Mouse (Mus musculus) bone marrow macrophage, adult 2 months (primary cell): ENCODE results near the gene Olfr1183. TPM values are rescaled to one million over a fixed set of nuclear protein-coding genes. Genes with fewer than 3 reads are reported as not detected.
"Not testable (repeated sequence)": the region's sequence is repeated elsewhere in the genome, so short reads cannot be mapped to it uniquely, and the experiment has no call there.

Experiments
- H3K27ac ChIP-seq: 2 replicates; pipeline ENCODE4 v1.5.1; 2012; ENCODE audit warnings: low read depth, low read length; ENCODE audit not compliant: insufficient read depth
- H3K4me1 ChIP-seq: 2 replicates; pipeline ENCODE4 v1.6.1; 2012; ENCODE audit warnings: low read length; ENCODE audit not compliant: control insufficient read depth, insufficient read depth
- H3K4me3 ChIP-seq: 2 replicates; pipeline ENCODE4 v1.5.1; 2012; ENCODE audit warnings: mild to moderate bottlenecking, low read length, moderate library complexity; ENCODE audit not compliant: insufficient read depth
- CTCF ChIP-seq: IDR thresholded peaks from 2 replicates; pipeline ENCODE4 v1.5.1; 2012; ENCODE audit warnings: low read depth, mild to moderate bottlenecking, low read length, moderate library complexity
- POLR2A ChIP-seq: IDR thresholded peaks from 2 replicates; pipeline ENCODE4 v1.6.1; 2012; ENCODE audit warnings: mild to moderate bottlenecking, low read depth, low read length, borderline replicate concordance
- polyA plus RNA-seq: library from polyadenylated mRNA; stranded (reverse); fragments of >200 nt; gene quantifications from 2 replicates; pipeline ENCODE4 v1.2.4, GENCODE M21; 2012; ENCODE audit not compliant: missing spikeins, insufficient read depth, insufficient read length

Gene Olfr1183
- polyA plus RNA-seq = 0.07 and 0.13 TPM in 2 replicates

DNA sequence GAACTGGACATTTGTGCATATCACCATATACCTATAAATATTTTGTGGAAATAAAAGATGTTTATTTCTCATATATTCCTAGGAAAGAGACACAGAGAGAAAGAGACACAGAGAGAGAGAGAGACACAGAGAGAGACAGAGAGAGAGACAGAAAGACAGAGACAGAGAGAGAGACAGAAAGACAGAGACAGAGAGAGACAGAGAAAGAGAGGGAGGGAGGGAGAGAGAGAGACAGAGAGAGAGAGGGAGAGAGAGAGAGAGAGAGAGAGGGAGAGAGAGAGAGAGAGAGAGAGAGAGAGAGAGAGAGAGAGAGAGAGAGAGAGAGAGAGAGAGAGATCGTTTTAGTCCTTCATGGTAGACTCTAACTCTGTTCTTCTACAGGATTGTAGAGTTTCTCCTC is at the start of gene Olfr1183:
TSS of gene Olfr1183 (plus strand) at position 301 of the 400 bp plus-strand sequence.
- not testable (repeated sequence) for H3K4me3 ChIP-seq, H3K27ac ChIP-seq, H3K4me1 ChIP-seq

DNA sequence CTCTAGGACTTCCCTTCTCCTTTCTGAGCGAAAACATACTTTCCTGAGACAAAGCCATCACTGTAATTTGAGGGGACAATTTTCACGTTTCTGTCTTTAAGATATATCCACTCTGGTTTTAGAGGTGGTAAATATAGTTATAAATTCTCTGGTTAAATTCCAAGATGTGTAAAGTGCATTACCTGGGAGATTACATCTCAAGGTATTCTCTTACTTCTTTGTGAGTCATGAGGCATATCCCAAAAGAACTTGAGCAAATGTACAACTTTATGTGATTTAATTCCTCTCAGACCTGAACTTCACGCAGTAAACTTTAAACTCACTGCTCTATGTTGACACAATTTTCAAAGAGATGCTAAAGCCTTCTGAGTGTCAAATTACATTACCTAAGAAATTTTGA is 48.3 kb upstream of the Olfr1183 start, which contains the start of gene Olfr1179:
TSS of gene Olfr1179 (minus strand) at position 101 of the 400 bp plus-strand sequence.
- Histone ChIP-seq H3K27ac (no peak within 1 kb of the TSS), H3K4me1 (no peaks in the 10 kb centered on the region), H3K4me3 (no peak within 1 kb of the TSS)
- TF ChIP-seq POLR2A (no peak), CTCF (no peak)

DNA sequence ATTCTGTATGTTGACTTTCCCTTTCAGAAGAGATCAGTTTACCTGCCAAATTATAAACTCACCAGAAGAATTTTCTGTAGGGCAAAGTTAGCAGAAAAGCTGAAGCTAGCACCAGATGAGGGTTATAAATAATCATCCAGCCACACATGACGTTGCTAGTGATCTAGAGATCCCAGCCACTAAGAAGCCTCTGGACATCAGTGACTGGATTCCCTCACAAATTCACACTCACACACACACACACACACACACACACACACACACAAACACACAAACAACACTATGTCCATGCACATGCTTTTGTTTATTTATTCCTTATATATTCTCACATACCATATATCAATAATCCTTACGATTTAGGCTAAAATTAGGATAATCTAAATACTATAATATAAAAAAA is 35.6 kb upstream of the Olfr1183 start, which contains the start of gene Olfr1180:
TSS of gene Olfr1180 (minus strand) at position 101 of the 400 bp plus-strand sequence.
- H3K4me3 ChIP-seq = no peak within 1 kb of the TSS
- no peak within 1 kb of the TSS for H3K27ac ChIP-seq
- TF ChIP-seq CTCF = no peak
- TF ChIP-seq POLR2A = no peak
- H3K4me1 ChIP-seq = no peaks in the 10 kb centered on the region

DNA sequence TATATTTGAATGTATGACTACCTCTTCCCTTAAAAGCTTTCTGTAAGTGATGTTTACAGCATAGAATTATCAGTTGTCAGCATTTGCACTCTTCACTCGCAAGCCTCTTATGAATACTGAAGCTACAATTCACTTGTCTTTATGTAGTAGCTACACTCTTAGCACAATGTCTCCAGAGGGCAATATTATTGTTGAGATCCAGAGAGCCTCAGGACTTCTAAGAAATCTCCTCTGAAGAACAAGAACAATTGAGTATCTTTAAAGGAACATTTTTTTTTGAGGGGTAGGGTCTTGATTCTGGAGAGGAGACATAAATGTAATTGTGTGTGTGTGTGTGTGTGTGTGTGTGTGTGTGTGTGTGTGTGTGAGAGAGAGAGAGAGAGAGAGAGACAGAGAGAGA is 28.6 kb upstream of the Olfr1183 start, which contains the start of gene Olfr1181:
TSS of gene Olfr1181 (minus strand) at position 101 of the 400 bp plus-strand sequence.
- TF ChIP-seq POLR2A (no peak), CTCF (no peak)
- Histone ChIP-seq H3K27ac (no peak within 1 kb of the TSS), H3K4me3 (no peak within 1 kb of the TSS), H3K4me1 (no peaks in the 10 kb centered on the region)

DNA sequence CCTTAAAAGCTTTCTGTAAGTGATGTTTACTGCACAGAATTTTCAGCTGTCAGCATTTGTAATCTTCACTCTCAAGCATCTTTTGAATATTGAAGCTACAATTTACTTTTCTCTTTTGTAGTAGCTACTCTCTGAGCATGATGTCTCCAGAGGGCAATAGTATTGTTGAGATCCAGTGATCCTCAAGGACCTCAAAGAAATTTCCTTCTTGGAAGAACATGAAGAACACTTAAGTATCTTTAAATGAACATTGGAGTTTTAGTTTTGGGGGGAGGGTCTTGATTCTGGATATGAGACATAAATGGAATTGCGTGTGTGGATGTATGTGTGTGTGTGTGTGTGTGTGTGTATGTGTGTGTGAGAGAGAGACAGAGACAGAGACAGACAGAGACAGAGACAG is 5.6 kb upstream of the Olfr1183 start, which contains the start of gene Gm13757:
TSS of gene Gm13757 (minus strand) at position 101 of the 400 bp plus-strand sequence.
- Histone ChIP-seq H3K4me1 (no peaks in the 10 kb centered on the region), H3K27ac (no peak within 1 kb of the TSS), H3K4me3 (no peak within 1 kb of the TSS)
- TF ChIP-seq POLR2A = no peak

DNA sequence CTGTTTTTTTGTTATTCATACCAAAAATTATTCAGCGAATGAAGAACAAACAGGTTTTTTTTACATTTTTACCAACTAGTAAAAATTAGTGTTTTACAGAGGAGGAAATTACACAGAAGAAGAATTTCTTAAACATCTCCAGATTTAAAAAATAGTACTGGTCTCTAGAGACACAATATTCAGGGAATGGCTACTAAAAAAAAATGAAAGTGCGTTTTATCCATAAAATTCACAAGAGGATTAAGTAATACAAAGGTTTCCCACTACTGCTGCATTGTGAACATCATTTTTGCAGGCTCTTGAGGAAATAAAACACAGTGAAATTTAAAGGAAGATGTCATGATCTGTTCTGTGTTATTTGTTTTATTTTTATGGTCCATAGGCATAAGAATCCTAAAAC is 28.6 kb downstream of the Olfr1183 start, which contains the start of gene Olfr1184:
TSS of gene Olfr1184 (plus strand) at position 301 of the 400 bp plus-strand sequence.
- no peaks in the 10 kb centered on the region for H3K4me1 ChIP-seq
- TF ChIP-seq POLR2A (no peak), CTCF (no peak)
- no peak within 1 kb of the TSS for H3K27ac ChIP-seq
- no peak within 1 kb of the TSS for H3K4me3 ChIP-seq

DNA sequence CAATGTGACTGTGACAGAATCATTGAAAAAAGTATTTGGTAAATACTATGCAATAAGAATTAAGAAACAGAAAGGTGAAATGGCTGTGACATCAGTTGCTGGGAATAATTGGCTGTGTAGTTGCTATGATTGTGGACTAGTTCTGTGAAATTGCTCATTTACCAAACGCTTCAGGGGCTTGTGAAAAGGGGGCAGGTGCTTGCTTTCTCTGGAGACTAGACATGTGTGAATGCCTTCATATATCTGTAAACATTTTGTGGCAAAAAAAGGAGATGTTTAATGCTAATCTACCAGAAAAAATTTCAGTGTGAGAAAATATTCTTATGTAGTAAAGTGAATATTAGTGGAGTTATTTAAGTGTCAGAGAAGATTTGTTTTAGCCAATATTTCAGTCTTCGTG is 38.4 kb downstream of the Olfr1183 start, which contains the start of gene Olfr1185-ps1:
TSS of gene Olfr1185-ps1 (plus strand) at position 301 of the 400 bp plus-strand sequence.
- Histone ChIP-seq H3K27ac (no peak within 1 kb of the TSS), H3K4me1 (no peaks in the 10 kb centered on the region), H3K4me3 (no peak within 1 kb of the TSS)
- TF ChIP-seq POLR2A (no peak), CTCF (no peak)

DNA sequence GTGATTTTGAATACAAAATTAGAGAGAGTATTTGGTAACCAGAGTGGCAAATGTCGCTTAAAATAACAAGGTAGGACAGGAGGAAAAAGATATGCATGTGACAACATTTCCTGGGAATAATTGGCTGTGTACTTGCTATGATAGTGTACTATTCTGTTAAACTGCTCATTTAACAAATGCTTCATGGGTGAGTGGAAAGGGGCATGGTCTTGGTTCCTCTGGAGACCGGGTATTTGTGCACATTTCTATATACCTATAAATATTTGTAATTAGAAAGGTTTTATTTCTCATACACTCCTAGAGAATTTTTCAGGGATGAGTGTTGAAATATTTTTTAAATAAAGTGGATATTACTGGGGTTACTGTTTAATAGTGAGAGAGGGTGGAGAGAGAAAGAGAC is 63.6 kb downstream of the Olfr1183 start, which contains the start of gene Olfr1186:
TSS of gene Olfr1186 (plus strand) at position 301 of the 400 bp plus-strand sequence.
- Histone ChIP-seq H3K4me1 (no peaks in the 10 kb centered on the region), H3K4me3 (no peak within 1 kb of the TSS), H3K27ac (no peak within 1 kb of the TSS)
- TF ChIP-seq CTCF = no peak
- no peak for TF ChIP-seq POLR2A

Other genes starting within 250 kb of the Olfr1183 start
- gene Olfr1170, start 226.5 kb upstream of the Olfr1183 start, polyA plus RNA-seq = not detected in 2 replicates
- not detected in 2 replicates for gene Olfr1173, start 175.0 kb upstream of the Olfr1183 start, polyA plus RNA-seq
- not detected in 2 replicates for gene Olfr1174-ps, start 139.7 kb upstream of the Olfr1183 start, polyA plus RNA-seq
- gene Olfr1175-ps, start 127.7 kb upstream of the Olfr1183 start, polyA plus RNA-seq = 0.15 TPM in 1 of 2 replicates, not detected in the other
- gene Olfr1176, start 118.1 kb upstream of the Olfr1183 start, polyA plus RNA-seq = not detected in 2 replicates
- not detected in 2 replicates for gene Olfr1177-ps, start 108.4 kb upstream of the Olfr1183 start, polyA plus RNA-seq
- not detected in 2 replicates for gene Olfr1178, start 67.8 kb upstream of the Olfr1183 start, polyA plus RNA-seq
- gene Olfr1179, start 48.4 kb upstream of the Olfr1183 start, polyA plus RNA-seq = not detected in 2 replicates
- not detected in 2 replicates for gene Olfr1180, start 35.7 kb upstream of the Olfr1183 start, polyA plus RNA-seq
- gene Olfr1181, start 28.7 kb upstream of the Olfr1183 start, polyA plus RNA-seq = not detected in 2 replicates
- not detected in 2 replicates for gene Gm13757, start 5.7 kb upstream of the Olfr1183 start, polyA plus RNA-seq
- gene Olfr1184, start 28.7 kb downstream of the Olfr1183 start, polyA plus RNA-seq = not detected in 2 replicates
- not detected in 2 replicates for gene Olfr1185-ps1, start 38.5 kb downstream of the Olfr1183 start, polyA plus RNA-seq
- gene Olfr1186, start 63.7 kb downstream of the Olfr1183 start, polyA plus RNA-seq = not detected in 2 replicates
- gene Olfr1188, start 102.1 kb downstream of the Olfr1183 start, polyA plus RNA-seq = not detected in 2 replicates
- not detected in 2 replicates for gene Olfr1189, start 131.6 kb downstream of the Olfr1183 start, polyA plus RNA-seq
- gene Olfr1191-ps1, start 185.7 kb downstream of the Olfr1183 start, polyA plus RNA-seq = 0.12 TPM in 1 of 2 replicates, not detected in the other
- gene Olfr1192-ps1, start 193.6 kb downstream of the Olfr1183 start, polyA plus RNA-seq = 0.12 TPM in 1 of 2 replicates, not detected in the other
- gene Olfr1193, start 220.8 kb downstream of the Olfr1183 start, polyA plus RNA-seq = 0.45 TPM in 1 of 2 replicates, not detected in the other
- not detected in 2 replicates for gene Olfr1195, start 234.3 kb downstream of the Olfr1183 start, polyA plus RNA-seq
- gene Olfr1196, start 249.7 kb downstream of the Olfr1183 start, polyA plus RNA-seq = not detected in 2 replicates